Mouse (Mus musculus) heart, adult 8-10 months (tissue): Measurements from ENCODE around the gene Sipa1l1. TPM values are rescaled to one million over a fixed set of nuclear protein-coding genes. Genes with fewer than 3 reads are reported as not detected.

ENCODE experiments used
- DNase-seq: peaks from one replicate; pipeline ENCODE4 v3.0.0; 2022; ENCODE audit warnings: low spot score
- total RNA-seq, 4 experiments: library from RNA; stranded (reverse); gene quantifications; 2 replicates each; pipeline ENCODE4 v1.2.4; 2022

Gene Sipa1l1
- total RNA-seq, 4 experiments from 2014 or later = 8.3 to 11.1 (median 9.4) TPM

DNA sequence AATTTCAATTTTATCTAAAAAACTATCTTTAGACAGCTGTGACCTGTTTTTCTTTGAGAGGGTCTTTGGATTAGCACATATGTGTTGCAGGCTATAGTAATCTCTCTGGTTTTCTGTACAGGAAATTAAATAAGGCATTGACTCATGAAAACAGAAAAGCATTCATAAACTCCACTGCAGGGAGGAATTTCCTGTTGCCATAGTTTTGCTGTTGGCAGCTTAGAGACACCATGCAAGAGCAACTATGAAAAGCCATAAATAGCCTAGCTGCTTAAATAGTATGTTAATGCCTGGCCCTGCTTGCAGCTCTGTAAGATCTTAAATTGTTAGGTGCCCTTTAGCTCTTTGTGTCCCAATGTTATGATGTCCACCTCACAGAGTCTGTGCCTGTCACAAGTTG lies 204.9 kb downstream of the Sipa1l1 start:
- no peak for DNase-seq

DNA sequence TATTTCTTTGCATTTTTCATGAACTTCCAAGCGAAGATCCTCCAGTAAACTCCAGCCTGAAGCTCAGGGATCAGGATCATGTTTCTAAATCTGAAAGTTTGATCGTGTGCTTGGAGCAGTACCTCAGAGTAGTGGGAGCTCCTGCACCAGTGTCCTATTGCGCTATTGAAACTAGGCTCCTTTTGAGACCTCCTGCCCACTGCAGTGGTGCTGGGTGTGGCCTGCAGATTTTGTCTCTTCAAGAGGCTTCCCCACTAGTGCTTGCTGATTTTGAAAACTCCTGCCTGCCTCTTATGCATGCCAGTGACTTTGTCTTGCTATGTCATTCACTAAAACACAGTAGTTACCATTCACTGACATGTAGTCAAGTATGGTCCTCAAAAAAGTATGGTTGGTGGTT lies 213.8 kb downstream of the Sipa1l1 start:
- no peak for DNase-seq

DNA sequence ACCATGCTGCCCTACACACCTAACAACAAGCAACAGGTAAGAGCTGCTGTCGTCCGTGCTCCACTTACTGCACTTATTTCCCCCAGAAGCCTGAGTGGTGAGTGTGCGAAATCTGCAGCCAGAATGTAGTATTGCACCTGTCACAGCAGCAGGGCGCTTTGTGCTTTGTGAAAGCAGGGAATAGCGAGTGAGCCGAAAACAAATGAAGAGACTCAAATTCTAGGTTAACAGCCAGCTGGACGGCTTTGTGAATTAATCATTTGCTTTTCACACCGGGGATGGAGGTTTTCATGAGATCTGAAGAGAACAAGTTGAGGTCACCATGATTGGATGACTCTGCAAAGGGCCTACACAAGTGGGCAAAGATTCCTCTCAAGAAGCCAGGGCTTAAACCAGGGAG lies 215.6 kb downstream of the Sipa1l1 start:
- no peak for DNase-seq

DNA sequence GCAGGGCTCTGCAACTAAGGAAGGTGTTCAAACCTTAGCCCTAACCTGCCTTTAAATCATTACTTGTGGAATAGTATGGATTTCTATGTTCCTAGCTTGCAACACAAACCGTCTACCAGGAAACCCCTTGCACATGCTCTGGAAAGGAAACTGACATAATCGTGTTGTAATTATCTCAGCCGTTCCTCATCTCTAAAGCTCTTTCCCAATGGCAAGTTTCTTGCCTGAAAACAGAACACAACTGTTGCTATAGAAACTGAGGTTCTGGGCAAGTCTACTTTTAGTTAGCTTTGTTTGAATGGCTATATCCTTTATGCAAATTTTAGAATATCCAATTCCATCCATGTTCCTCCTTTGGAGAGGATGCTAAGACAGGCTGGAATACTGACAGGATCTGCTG lies 217.9 kb downstream of the Sipa1l1 start:
- no peak for DNase-seq

DNA sequence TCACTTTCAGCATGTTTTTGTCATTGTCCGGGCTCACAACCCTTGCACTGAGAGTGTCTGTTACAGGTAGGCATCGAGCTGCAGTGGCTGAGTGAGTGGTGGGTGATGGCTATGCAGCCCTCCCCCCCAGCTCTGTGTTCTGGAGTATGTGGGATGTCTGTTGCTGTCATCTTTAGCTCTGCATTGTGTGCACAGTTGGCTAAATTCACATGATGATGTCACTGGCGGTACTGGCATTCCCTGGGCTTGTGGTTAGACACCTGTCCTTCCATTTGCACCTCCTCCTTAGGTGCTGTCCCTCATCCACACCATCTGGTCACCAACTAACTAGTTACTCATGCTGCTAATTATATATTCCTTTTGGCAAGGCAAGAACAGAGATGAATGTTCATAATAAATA lies 218.5 kb downstream of the Sipa1l1 start:
- no peak for DNase-seq

DNA sequence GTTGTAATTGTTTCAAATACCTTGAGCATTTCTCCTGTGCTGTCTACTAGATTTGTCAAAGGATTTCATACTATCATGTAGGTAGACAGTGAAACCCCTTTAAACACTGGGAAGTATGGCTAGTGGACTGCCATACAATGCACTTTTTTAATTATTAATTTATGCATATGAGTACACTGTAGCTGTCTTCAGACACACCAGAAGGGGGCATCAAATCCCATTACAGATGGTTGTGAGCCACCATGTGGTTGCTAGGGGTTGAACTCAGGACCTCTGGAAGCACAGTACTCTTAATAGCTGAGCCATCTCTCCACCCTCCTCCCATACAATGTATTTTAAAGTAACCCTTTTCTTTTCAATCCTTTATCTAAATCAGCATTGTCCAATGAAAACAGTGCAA lies 219.0 kb downstream of the Sipa1l1 start:
- no peak for DNase-seq

DNA sequence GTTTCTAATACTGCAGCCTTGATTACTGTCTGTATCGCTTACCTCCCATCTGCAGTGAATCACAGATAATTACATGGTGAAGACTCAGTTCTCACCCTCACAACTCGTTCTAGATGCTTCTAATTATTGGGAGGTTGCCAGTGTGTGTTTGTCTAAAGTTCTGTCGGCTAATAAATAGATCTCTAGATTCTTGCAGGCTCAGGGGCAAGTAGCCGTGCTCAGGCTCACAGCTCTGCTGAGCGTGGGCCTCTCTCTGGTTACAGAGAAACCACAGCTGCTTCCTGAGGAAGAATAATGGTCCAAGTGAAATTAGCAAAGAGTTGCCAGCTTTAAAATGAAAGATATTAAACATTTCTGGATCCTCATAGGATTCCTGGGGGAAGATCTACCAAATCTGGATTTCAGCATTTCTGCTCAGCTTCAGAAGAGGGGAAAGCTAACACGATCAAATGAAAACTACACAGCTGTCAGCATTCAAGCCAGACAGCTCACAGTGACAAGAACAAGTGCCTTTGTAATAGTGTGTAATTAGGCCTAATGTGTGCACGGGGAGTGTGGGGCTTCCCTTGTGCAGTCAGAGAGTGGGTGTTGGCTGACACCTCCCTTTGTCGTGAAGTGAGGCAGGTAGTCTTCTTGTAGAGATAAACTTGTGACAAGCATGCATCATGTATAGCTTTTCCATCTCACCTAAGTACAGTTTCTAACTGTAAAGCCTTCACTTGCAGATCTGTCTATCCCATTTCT lies 225.2 kb downstream of the Sipa1l1 start:
- DNase-seq = no peak

DNA sequence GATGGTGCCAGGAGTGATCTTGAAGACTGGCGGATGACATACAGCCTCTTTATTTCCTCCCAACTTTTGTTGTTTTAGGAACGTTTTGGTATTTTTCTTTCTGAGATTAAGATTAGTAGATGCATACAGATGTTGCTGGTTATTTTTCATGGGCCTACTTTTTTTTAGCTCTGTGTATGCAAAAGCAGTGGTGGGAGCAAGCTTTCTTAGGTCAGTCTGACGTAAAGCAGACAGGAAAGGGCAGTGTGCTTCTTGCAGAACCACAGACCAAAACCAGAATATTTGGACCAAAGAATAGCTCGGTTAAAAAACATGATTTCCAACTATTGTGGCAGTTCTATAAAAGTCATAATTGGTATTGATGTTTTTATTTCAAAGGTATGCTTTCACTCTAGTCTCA lies 226.1 kb downstream of the Sipa1l1 start:
- DNase-seq = no peak

DNA sequence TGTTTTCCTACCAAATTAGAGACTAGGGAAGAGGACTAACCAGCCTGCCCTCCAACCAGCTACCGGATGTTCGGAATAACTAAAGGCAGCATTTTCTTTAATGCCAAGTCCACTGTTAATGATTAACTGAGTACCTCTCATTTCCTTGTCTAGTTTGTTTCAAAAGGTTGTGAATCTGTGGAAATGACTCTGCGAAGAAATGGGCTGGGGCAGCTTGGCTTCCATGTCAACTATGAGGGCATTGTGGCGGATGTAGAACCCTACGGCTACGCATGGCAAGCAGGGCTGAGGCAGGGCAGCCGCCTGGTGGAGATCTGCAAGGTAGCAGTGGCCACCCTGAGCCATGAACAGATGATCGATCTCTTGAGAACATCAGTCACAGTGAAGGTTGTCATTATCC lies 228.1 kb downstream of the Sipa1l1 start:
- DNase-seq = no peak

DNA sequence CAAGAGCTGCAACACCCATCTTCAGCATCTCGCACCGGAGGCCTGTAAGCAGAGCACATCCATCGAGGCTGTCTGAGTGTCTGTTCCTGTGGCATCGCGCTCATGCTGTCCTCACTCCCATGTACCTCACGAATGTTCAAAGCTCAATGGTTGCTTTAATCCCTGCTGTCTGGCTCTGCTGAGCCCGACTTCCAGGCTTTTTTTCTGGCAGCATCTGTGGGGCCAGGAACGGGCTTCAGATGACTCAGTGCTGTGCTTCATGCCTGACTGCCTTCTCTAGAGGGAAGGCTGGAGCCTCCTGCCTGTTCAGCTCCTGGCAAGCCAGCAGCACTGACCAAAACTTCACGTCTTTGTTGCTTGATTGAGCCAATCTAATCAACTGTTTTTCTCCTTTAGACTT lies 228.6 kb downstream of the Sipa1l1 start:
- DNase-seq = no peak

DNA sequence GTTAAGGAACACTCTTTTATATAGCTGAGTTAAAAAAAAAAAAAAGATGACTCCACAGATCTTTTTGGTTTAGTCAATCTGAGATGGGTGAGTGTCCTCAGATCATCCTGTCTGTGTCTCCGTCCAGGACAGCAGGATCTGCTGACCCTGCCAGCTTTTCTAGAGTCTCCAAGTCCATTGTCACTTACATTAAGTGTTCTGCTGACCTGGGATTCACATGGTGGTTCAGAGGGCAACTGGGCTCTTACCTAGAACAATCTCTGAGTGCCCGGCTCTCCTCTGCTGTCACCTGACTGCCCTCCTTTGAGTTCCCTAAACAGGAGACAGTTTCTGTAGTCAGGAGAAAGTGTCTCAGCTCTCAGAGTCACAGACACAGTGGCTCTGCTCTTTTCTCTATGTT lies 229.8 kb downstream of the Sipa1l1 start:
- no peak for DNase-seq

DNA sequence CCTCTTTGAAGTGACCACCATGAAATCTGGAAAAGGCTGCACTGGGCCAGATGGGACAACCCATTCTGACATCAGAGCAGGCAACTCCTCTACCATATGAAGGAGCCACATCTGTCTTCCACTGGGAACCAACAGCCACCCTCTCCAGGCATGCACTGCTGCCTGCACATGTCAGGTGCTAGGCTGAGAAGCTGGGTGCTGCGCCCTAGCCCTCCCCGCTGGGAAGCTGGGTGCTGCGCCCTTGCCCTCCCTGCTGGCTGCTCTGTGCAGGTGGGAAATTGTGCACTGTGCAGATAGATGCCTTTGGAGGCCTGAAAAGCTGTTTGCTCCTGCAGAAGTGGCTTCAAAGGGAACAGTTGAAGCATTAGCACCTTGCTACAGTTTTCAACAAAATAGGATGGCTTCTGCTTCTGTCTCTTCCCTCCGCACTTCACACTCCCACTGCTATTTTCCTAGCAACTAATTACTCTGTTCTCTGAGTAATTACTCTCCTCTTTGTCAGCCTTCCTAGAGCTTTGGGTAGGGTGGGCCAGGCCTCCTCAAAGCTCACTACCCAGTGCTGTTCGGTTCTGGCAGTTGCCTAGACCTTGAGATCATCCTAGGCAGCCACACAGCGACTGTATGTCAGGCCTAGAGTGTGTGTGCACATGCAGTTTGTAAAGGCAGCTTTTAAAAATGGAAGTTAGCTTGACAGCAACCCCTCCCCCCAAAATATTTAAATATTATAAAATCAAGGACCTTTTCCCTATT lies 231.0 kb downstream of the Sipa1l1 start:
- no peak for DNase-seq

DNA sequence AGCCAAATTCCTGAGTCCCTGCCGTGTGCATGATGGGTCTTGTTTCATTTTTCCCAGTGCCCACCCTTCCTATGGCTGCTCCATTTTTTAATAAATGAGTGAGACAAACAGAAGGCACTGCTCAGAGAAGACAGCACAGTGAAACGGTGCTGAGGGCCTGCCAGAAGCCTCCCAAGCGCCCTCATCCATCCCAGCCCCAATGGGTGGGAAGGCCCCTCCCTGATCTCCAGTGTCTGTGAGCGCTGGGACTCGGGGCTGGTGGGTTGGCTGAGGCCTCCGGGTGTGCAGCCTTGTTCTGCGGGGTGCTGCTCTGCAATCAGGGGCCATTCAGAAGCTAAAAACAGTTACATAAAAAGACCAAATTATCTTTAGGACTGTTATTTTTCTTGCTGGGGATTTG lies 231.7 kb downstream of the Sipa1l1 start:
- no peak for DNase-seq

DNA sequence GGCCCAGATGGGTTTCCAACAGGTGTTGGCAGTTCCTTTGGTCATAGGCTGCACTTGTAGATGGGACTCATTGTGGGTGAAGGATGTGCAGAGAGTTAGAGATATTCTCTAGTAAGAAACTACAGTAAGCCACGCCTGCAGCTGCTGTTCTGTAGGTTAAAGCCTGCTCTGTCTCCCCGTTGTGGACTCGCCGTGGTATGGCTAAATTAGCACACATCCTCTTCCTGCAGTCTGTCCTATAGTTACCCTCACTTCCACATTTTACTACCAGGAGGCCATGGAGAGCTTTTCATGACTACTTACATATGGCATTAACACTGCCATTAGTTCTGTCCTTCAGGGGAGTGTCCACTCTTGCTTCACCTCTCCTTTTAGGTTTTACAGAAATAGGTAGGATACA lies 232.3 kb downstream of the Sipa1l1 start:
- DNase-seq = no peak

DNA sequence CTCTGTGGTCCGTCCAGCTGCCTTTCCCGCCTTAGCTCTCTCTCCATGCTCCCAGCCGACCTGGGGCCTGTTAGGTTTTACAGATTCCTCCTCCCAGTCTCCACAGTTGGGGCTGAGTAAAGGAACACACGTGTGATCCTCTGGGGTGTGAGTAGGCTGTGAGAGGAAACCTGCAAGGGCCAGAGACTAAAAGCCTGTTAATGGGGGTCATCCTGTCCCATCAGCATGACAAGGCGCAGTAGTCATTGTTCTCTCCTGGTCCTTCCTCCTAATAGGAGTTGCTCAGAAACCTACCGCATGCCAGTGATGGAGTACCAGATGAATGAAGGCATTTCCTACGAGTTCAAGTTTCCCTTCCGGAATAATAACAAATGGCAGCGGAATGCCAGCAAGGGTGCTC lies 233.5 kb downstream of the Sipa1l1 start:
- DNase-seq = no peak

DNA sequence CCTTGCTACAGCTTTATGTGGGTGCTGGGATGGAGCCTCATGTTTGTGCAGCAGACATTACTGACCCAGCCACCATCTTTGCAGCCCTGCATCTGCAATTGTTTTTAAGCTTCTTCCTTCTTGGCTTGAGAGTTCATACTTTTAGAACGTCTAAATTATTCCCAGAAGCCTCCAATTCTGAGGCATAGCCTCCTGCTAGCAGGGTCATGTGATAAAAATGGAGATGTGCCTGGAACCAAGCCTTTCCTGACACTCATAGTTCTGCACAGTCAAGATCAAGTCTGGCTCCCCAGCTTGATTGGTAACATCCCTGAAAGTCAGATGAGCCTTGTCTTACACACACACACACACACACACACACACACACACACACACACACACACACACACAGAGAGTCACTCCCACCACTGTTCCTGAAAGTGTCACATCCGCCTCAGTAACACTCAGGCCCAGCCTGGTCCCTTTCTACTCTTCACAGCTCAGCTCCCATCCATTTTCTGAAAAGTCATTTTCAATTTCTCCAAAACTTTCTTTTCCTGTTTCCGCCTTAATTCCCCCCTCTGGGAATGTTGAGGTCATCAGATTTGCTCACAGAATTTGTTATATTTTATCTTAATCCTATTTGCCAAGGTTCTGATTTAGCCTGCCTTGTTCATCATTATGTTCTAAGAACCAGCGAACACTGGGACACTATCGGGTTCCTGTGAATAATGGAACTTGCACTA lies 238.6 kb downstream of the Sipa1l1 start:
- no peak for DNase-seq

DNA sequence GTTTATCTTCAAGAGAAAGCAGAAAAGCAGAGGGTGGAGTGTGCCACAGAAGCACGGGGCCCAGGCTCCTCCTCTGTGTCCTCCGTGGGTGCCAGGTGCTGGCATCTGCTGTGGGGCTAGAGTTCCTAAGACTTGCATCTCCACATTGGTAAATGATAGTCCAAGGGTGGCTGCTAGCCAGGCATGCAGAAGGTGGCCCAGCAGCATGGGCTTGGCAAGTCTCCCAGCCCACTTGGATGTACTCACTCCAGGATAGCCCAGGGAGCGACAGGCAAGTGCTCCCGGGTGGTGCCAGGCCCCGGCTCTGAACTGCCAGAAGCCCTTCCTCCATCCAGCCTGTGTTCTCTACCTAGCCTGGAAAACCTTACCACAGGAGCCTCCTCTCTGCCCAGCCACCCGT lies 239.4 kb downstream of the Sipa1l1 start:
- peak; percentile 62 for DNase-seq

DNA sequence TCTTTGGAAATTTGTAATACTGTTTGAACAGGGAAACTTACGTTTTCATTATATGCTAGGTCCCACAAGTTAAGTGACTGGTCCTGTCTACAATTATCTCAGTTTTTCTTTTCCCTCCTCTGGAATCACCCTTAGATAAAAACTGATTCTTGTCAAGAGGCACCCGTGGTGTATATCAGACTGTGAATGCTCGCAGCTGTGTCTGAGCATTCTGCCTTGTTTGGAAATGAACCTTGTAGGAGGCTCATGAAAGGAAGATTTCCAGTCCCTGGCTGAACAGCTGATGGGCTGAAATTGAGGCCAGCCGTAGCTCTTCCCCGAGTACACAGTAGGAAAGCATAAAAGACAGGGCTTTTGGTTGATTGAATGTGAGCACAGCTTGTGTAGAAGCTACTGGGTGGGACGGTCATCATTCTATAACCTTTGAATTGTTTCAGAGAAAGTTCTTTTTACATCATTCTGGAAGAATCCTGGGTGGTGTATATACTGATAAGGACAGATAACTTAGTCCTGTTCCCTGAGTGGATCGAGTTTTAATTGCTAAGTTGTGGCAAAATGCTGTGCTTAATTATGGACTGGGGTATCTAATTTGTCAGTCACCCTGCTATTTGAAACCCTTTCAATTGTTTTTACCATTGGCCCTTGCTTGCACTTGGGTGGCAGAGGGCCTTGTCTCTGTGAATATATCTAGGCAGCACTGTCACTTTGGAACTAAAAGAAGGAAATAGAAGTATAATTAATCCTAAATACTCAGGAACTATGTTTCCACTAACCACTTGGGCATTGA lies 240.8 kb downstream of the Sipa1l1 start:
- DNase-seq = no peak

DNA sequence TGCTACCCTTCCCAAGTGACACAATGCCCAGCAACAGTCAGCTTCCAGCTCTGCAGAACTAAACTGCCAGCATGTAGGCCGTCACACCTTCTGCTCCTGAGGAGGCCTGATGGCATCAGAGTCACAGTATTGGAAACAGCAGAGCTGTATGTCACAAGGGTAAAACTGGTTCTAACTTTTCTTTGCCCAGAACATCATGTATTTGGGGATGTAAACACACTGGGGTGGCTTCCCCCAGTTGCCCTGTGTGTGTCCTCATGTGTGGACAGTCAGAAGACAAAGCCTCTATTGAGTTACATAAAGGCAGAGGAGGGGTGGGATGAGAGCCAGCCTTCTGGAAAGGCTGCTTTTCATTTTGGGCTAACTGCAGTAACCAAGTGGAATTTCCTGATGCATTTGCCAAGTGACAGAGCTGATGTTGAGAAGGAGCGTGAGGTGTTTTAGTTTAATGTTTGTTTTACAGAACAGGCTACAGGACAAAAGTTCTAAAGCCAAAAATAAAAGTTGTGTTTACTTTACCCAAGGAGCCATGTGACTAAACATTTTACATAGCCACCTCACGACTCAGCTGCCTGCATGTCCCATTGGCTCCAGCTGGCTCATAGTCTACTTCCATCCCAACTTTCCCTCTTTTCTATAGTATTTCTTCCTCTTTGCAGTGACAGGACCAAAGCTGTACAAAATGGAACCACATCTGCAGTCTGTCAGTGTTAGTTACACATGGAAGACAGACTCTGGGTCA lies 243.3 kb downstream of the Sipa1l1 start:
- DNase-seq = peak; percentile 48

DNA sequence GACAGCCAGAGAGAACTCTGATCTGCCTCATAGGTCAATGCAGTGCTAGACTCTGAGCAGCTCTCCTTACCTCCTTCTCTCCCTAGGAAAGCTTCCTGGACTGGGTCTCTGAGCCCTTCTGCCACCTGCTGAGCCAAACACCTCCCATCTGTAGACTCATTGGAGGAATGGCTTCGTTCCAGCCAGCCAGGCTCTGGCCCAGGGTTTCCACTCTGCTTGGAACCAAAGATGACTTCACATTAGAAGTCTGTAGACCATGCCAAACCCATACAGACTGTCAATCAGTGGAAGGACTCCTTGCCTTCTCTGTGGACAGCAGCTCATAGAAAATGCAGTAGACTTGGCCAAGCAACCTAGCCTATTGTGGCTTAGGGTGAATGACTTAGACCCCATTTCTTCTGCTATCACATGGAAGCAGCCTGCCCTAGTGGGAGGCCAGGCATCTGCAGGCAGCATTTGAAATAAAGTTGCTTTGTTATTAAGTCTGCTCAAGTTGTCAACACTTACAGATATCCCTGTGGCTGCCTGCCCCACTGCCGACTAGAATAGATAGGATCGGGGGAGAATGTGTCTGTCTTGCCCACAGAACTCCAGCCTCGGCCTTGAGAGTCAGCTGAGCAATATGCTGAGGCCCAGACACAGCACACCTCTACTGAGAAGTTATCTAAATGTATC lies 246.7 kb downstream of the Sipa1l1 start:
- peak; percentile 66 for DNase-seq

DNA sequence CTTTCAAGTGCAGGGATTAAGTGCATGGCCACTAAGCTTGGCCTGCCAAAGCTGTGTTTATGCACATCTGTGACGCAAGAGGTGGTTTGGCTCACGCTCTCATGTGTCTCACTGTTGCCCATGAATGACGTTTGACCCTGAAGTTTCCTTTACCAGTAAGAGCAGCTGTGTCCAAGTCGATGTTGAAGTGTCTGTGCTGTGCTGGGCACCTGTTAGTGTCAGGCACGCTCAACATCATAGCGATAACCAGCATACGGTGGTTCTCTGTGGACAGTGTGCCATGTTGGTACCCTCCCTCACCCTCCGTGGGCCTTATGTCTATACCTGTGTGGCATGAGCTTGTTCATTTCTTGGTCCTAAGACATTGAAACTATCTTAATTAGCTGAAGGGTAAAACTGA lies 249.9 kb downstream of the Sipa1l1 start:
- DNase-seq = no peak
